Mouse (Mus musculus) lung, postnatal 25 days (tissue): ENCODE data around the gene Gprasp2.
"Not testable (repeated sequence)": the region's sequence is repeated elsewhere in the genome, so short reads cannot be mapped to it uniquely, and the experiment has no call there.

Source experiments
- DNase-seq: peaks from one replicate; pipeline ENCODE4 v3.0.0; 2022; ENCODE audit warnings: low spot score

The Gprasp2 gene

GRCm38 (mm10) chrX:135838521-135839360, at the start of gene Gprasp2:
Gprasp2 (plus strand) TSS chrX:135839034.
- DNase-seq = not testable (repeated sequence)

- DNase-seq = no peak
These were observed 47.3 kb upstream of the Gprasp2 start for GRCm38 (mm10) chrX:135791536-135791935.

GRCm38 (mm10) chrX:135792326-135792725, 46.5 kb upstream of the Gprasp2 start:
- no peak for DNase-seq

- DNase-seq = peak; percentile 6
These were observed 43.1 kb upstream of the Gprasp2 start for GRCm38 (mm10) chrX:135795591-135796304.

DNA sequence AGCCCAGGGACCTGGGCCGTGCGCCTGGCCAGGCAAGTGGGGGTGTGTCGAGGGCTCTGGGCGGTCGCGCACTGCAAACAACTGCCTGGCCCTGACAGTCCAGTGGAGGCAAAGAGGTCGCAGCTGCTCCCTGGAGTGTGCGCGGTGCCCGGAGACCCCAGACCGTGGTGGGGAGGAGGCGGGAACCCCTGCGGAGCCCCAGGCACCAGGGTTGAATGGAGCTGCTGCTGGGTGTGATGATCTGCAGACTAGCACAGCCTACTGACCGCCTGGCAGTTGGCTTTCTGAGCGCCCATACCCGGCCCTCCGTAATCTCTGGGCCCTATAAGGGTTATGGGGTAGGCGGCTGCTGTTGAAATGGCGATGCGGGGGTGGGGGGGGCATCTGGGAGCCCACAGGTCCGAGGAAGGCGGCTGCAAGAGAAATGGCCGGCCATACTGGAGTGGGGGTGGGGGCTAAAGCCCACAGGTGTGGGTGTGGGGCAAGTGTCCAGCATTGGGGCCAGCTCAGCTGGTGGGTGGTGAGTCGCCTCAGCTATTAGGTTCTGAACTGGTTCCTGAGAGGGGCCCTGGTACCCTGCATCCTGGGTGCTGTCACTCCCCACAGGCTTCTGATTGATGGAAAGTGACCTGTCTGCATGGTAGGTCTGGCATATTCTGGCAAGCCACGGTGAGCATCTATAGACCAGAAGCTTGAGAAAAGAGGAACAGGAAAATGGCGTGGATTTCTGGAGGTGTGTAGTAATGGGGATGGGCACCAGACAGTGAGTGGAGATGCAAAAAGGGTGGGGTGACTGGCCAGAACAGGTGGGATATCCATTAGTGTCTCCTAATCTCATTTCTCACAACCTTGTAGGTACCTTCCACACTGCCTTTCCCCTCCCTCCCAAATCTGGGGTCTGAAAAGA, 42.3 kb upstream of the Gprasp2 start:
- not testable (repeated sequence) for DNase-seq

DNA sequence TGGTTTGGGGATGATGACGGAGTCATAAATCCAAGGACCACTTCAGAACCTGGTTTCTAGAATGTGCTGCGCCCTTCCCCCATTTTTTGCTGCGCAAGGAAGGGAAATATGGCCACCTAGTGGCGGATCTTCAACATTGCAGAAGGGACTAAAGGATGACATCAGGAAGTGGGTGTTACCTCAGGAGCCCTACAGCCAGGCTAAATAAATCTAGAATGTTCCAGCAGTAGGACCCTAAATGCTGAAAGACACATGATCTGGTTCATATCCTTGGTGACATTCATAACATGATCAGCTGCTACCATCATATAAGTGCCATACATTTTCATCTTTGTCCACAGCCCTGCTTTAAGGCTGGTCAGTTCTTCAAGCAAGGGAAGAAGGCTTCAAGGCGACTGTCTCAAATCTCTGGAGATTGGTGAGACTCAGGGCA, 41.6 kb upstream of the Gprasp2 start, which contains the start of gene Bhlhb9:
TSS of gene Bhlhb9 (plus strand) at position 383 of the 433 bp plus-strand sequence.
- peak; percentile 54 for DNase-seq

- DNase-seq = no peak
These were observed 34.7 kb upstream of the Gprasp2 start for GRCm38 (mm10) chrX:135804149-135804548.

- DNase-seq = peak; percentile 40
These were observed 33.1 kb upstream of the Gprasp2 start for GRCm38 (mm10) chrX:135805780-135806179.

DNA sequence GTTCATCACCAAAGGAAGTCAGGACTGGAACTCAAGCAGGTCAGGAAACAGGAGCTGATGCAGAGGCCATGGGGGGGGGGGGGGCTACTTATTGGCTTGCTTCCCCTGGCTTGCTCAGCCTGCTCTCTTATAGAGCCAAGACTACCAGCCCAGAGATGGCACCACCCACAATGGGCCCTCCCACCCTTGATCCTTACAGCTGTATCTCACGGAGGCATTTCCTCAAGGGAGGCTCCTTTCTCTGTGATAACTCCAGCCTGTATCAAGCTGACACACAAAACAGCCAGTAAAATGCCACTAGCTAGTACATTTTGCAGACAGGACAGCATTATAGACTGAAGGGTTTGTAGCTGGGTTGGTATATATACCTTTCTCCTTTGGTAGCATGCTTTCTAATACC, 2.9 kb upstream of the Gprasp2 start:
- DNase-seq = not testable (repeated sequence)

DNA sequence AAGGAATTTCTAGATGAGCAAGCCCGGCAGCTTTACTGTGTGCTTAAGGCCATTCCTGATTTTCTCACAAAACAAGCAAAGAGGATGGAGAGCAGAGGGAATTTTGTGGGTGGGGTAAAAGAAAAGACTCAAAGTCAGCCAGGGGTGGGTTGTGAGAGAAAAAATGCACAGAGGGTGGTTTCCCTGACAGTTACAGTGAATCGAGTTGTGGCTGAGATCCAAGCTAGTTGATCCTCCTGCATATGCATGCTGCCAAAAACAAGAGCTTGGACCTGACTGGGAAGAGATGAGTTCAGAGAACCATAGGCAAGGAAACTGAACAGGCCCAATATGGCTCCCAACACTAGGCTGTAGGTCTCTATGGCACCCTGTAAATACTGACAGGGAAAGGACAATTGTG, 938 bp upstream of the Gprasp2 start:
- DNase-seq = no peak

DNA sequence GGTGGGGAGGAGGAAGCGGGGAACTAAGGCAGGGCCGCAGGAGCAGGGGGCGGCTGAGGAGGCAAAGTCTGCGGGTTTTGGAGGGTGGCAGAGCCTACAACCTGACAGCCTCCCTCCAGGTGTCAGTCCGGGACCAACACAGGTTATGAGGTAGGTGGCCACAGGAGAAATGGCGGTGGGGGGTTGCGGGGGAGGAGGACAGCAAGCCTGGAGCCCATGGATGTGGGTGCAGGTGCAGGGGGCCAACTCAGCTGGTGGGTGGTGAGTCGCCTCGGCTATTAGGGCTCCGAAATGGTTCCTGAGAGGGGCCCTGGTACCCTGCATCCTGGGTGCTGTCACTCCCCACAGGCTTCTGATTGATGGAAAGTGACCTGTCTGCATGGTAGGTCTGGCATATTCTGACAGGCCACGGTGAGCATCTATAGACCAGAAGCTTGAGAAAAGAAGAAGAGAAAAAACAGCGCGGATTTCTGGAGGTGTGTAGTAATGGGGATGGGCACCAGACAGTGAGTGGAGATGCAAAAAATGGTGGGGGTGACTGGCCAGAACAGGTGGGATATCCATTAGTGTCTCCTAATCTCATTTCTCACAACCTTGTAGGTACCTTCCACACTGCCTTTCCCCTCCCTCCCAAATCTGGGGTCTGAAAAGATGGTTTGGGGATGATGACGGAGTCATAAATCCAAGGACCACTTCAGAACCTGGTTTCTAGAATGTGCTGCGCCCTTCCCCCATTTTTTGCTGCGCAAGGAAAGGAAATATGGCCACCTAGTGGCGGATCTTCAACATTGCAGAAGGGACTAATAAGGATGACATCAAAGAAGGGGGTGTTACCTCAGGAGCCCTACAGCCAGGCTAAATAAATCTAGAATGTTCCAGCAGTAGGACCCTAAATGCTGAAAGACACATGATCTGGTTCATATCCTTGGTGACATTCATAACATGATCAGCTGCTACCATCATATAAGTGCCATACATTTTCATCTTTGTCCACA, 860 bp downstream of the Gprasp2 start:
- DNase-seq = peak; percentile 17

- not testable (repeated sequence) for DNase-seq
These were observed 28.0 kb downstream of the Gprasp2 start for GRCm38 (mm10) chrX:135866806-135867205.

DNA sequence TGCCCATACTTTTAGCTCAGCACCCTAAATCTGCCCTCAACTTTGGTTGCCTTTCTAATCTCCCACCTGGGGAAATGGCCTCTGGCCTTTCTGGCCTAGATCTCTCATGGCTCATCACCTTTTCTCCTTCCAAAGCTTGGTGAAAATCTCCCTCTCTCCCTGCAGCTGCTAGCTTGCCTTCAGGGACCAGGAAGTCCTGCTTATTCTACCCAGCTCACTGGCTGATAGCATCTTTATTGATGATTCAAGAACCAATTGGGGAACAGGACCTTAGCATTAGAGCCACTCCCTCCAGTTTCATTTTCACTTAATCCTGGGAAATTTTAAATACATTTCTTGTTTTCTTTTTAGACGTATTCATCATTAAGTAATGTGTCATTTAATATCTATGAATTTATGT, 37.8 kb downstream of the Gprasp2 start:
- no peak for DNase-seq

DNA sequence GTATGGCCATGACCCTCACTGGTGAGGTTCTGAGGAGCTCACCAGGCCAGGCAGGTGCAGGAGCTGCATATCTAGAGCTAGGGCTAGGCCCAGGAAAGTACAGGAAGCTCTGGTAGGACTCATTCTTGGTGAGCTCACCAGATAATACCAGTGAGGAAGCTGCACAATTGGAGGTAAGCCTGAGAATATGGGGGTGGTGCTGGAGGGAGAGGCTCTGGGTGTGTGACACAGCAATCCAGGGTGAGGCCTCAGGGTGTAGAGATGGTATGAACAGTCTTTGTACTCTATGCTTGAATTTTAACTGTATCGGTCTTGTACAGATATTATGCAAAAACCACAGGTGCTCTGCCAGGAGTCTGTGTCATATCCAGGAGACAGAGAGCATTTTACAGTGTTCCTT, 40.8 kb downstream of the Gprasp2 start:
- no peak for DNase-seq

DNA sequence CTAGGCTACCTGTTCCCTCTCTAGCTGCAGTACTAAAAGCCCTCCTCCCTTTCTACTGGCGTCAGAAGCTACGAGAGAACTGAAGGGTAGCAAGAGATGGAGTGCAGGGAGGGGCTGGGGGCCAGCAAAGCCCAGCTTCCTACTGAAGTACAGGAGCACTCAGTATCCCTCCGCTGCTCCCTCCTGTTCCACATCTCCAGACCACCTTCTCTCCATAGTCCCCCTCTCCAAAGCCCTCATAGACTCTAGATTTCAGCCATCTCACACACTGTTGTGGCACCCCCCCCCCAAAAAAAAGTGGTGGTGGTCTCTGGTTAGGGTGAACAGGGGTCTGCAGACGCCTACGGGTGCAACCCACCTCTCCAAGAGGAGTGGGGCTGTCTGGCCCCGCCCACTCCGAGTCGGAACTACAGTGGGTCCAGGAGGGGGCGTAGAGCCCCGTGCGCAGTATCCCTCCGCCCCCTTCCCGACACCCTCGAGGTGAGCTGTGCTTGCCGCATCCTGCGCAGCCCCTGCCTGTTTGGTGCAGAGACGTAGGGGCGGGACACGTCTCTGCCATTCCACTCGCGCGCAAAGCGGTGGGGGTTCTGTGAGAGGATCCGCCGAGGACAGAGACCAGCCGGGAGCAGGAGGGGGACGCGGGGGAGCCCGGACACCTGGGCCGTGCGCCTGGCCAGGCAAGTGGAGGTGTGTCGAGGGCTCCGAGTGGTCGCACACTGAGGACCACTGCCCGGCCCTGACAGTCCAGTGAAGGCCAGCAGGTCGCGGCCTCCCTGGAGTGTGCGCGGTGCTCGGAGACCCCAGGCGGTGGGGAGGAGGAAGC, 46.8 kb downstream of the Gprasp2 start:
- peak; percentile 62 for DNase-seq

DNA sequence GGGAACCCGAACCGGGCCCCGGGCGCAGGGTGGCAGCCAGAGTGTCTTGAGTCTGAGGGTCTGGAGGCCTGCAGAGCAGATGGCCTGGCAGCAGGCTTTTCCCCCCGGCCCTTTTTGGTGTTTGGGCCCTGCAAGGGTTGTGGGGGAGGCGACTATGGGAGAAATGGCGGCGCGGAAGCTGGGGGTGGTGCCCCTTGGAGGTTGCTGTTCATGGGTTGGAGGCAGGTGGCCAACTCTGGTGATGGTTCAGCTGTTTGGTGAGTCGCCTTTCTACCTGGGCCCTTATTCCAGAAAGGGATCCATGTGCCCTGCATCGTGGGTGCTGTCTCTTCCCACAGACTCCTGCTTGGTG, 47.4 kb downstream of the Gprasp2 start:
- no peak for DNase-seq
